Mouse (Mus musculus) myocyte (in vitro differentiated cells): Measurements from ENCODE around the gene Pon3.

Experiments
- CEBPB ChIP-seq: IDR thresholded peaks from 2 replicates; pipeline ENCODE4 v1.6.1; 2011; ENCODE audit warnings: mild to moderate bottlenecking, moderate library complexity; ENCODE audit not compliant: poor library complexity, insufficient read depth, severe bottlenecking
- MAX ChIP-seq: IDR thresholded peaks from one replicate; pipeline ENCODE4 v1.6.1; 2011; ENCODE audit warnings: low read depth, mild to moderate bottlenecking, control low read depth
- POLR2A ChIP-seq: IDR thresholded peaks from one replicate; pipeline ENCODE4 v1.6.1; 2011; ENCODE audit warnings: low read depth, mild to moderate bottlenecking, control low read depth, moderate library complexity; ENCODE audit not compliant: insufficient read length
- TCF12 ChIP-seq: IDR thresholded peaks from one replicate; pipeline ENCODE4 v1.6.1; 2011; ENCODE audit warnings: mild to moderate bottlenecking, control low read depth; ENCODE audit not compliant: poor library complexity, insufficient read depth, severe bottlenecking

DNA sequence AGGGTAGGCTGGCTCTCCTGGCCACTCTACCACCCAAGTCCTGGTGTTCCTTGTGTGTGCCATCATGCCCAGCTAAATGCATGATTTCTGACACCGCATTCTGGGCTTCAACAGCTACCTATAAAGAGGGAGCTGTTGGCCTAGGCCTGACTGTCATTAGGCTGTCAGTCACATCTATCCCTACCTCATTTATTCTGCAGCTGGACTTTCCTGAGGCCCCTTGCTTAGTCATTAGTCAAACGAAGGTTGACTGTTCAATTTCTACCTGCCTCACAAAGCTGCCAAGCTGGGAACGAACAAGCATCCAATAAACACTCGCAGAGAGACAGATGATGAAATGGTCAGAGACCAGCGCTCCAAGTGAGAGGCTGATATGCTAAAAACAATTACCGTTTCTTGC, 13.6 kb upstream of the Pon3 start:
- TF ChIP-seq POLR2A = no peak
- TF ChIP-seq CEBPB = no peak
- no peak for TF ChIP-seq TCF12
- no peak for TF ChIP-seq MAX
